Mouse (Mus musculus): ENCODE data around the gene Wdr18.

DNA sequence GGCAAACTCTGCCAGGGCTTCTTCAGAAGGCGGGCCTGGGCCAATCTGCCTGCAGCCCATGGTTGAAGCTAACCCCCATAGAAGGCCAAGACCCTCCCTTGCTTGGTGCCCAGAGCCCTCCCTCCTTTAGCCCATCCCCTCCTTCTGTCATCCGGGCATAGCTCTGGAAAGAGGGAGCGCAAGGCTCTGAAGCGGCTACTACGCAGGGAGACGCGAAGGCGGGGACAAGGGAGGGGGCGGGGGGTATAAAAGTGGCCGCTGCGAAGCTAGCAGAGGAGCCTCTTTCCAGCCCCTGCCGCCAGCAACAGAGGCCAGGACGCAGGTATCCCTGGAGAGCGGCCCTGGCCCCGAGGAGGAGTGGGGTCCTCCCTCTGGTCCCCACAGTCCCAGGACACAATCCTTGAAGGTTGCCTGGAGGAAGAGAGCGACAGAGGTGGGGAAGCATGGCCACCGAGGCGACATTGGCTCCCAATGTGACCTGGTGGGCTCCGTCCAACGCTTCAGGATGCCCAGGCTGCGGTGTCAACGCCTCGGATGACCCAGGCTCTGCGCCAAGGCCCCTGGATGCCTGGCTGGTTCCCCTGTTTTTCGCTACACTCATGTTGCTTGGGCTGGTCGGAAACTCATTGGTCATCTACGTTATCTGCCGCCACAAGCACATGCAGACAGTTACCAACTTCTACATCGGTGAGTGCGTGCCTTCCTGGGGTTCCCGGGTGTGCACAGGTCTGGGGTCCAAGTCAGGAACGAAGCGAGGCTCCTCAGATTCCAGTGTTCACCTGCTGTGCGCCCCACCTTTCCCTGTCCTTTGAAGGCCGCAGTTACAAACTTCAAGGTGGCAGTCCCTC, 41.5 kb upstream of the Wdr18 start:
- TF ChIP-seq POLR2AphosphoS2 (IDR thresholded peaks at IDR 0.05; ENCODE audit: low read depth, low read length) (no peak), USF2 (conservative IDR thresholded peaks at IDR 0.05; ENCODE audit: low read depth, low read length) (no peak), CTCF (conservative IDR thresholded peaks at IDR 0.05 in 1 of 2, IDR thresholded peaks at IDR 0.05 in 1 of 2; ENCODE audit: low read depth in 2 of 2, low read length in 2 of 2) (no peak), RAD21 (IDR thresholded peaks at IDR 0.05; ENCODE audit: low read depth, low read length) (no peak), USF1 (IDR thresholded peaks at IDR 0.05; ENCODE audit: low read depth, low read length) (no peak), EP300 (IDR thresholded peaks at IDR 0.05; ENCODE audit: low read length) (no peak), IRF4 (IDR thresholded peaks at IDR 0.05; ENCODE audit: low read depth, low read length) (no peak), GABPA (IDR thresholded peaks at IDR 0.05; ENCODE audit: insufficient replicate concordance, low read depth, low read length) (no peak), POLR2A (IDR thresholded peaks at IDR 0.05; ENCODE audit: low read depth, low read length) (no peak), SIN3A (IDR thresholded peaks at IDR 0.05; ENCODE audit: low read length) (no peak), MAFK (IDR thresholded peaks at IDR 0.05; ENCODE audit: insufficient replicate concordance, low read length) (no peak), ELF1 (IDR thresholded peaks at IDR 0.05; ENCODE audit: low read depth, low read length) (no peak)
